Mouse (Mus musculus) heart, adult 2 months (tissue): Measurements from ENCODE around the gene Hist1h3b. TPM values are rescaled to one million over a fixed set of nuclear protein-coding genes. Genes with fewer than 3 reads are reported as not detected.

ENCODE experiments used
- DNase-seq, 2 experiments: peaks; one replicate each; pipeline ENCODE4 v3.0.0; 2021
- H3K27ac ChIP-seq: fragments of 200-600 bp; 2 replicates; pipeline ENCODE4 v1.8.1; 2022
- H3K27me3 ChIP-seq: fragments of 200-500 bp; 2 replicates; pipeline ENCODE4 v1.6.1; 2012; ENCODE audit warnings: mild to moderate bottlenecking, low read length, inconsistent platforms, mixed read lengths; ENCODE audit not compliant: control insufficient read depth, insufficient read depth
- H3K36me3 ChIP-seq: fragments of 200-500 bp; 2 replicates; pipeline ENCODE4 v1.6.1; 2012; ENCODE audit warnings: low read length, inconsistent platforms; ENCODE audit not compliant: control insufficient read depth, insufficient read depth
- H3K4me1 ChIP-seq: fragments of 200-500 bp; 2 replicates; pipeline ENCODE4 v1.6.1; 2011; ENCODE audit warnings: low read length; ENCODE audit not compliant: control insufficient read depth, insufficient read depth
- H3K4me3 ChIP-seq: fragments of 200-600 bp; 2 replicates; pipeline ENCODE4 v1.8.1; 2022
- H3K79me2 ChIP-seq: fragments of 200-500 bp; replicated peaks from 2 replicates; pipeline ENCODE4 v1.6.1; 2012; ENCODE audit warnings: mild to moderate bottlenecking, inconsistent platforms, low read length, moderate library complexity, mixed read lengths; ENCODE audit not compliant: control insufficient read depth, insufficient read depth
- H3K9ac ChIP-seq: fragments of 200-500 bp; 2 replicates; pipeline ENCODE4 v1.6.1; 2012; ENCODE audit warnings: low read depth, mild to moderate bottlenecking, control low read depth, inconsistent platforms, low read length, mixed read lengths
- CTCF ChIP-seq: fragments of 200-600 bp; IDR thresholded peaks from 2 replicates; pipeline ENCODE4 v1.8.1; 2022; ENCODE audit warnings: antibody characterized with exemption, mild to moderate bottlenecking, moderate library complexity
- EP300 ChIP-seq: fragments of 200-500 bp; IDR thresholded peaks from 2 replicates; pipeline ENCODE4 v1.6.1; 2011; ENCODE audit warnings: low read depth, low read length, control low read depth; ENCODE audit not compliant: insufficient read depth
- POLR2A ChIP-seq: fragments of 200-500 bp; IDR thresholded peaks from 2 replicates; pipeline ENCODE4 v1.6.1; 2011; ENCODE audit warnings: mild to moderate bottlenecking, low read depth, low read length, control low read depth; ENCODE audit not compliant: insufficient read depth
- WGBS: fragments of 180-500 bp; shearing (Covaris S2); methylation state at CpG from one replicate; pipeline ENCODE4 v1.1.7; 2018; 5-methylcytosine and 5-hydroxymethylcytosine counted together
- intact Hi-C: fragments of 180-260 bp; cut with DNase I; formaldehyde crosslinking; loops from one replicate; pipeline ENCODE4 v1.15.1; 2025
- polyA plus RNA-seq: library from polyadenylated mRNA; depleted of rRNA; stranded (reverse); fragments of >200 nt; gene quantifications from 2 replicates; pipeline ENCODE4 v1.2.3, GENCODE M21; 2012
- total RNA-seq, 2 experiments: library from RNA; stranded (reverse); gene quantifications; 2 replicates each; pipeline ENCODE4 v1.2.3; 2021

Gene Hist1h3b
- total and polyA plus RNA-seq, 3 experiments, result 1.7 to 8.0 (median 6.4) TPM

DNA sequence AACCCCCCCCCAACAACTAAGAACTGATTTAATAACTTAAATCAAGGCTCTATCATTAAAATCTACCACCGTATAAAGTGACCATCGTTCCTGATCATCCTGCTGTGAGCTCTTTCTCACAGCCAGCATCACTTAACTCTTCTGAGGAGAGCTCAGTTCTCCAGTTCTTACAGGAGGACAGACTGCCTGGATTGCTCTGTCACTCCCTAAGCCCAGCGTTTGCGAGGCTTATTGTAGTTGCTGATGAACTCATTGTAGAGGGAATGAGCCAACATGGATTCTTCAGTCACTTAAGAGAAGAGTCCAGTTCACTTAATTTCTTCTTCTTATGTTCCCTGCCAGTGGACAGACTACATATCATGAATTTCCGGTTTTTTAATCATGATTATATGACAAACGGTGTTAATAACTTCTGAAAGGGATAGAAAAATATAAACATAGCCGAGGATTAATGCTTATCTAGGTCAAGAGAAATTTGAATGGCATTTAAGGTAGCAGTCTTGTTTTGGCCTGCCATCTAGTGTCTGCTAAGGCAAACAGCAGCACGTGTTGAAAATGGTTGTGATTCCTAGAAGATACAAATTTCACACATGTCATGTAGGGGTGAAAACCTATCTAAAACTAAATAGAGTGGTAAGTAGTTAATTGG, 19.8 kb upstream of the Hist1h3b start:
- no peak for TF ChIP-seq POLR2A
- peak; percentile 94 for TF ChIP-seq CTCF
- Histone ChIP-seq H3K27me3 (no peaks in the 10 kb centered on the region), H3K4me3 (no peak overlapping the region), H3K36me3 (no peaks in the 10 kb centered on the region), H3K79me2 (no peaks in the 10 kb centered on the region), H3K9ac (no peak overlapping the region), H3K27ac (no peak overlapping the region), H3K4me1 (peaks cover 5% of the 10 kb centered on the region)
- WGBS, result 20% methylated on average over 8 of the region's 8 CpGs
- intact Hi-C loops, result loop anchor here (1.0 to 10.0 kb wide), 2 partner anchors 31 to 1977 kb away; partner anchors contain the start of genes Hist1h2ak, Hist1h2bn and Hist1h4k
- DNase-seq, result no peak

DNA sequence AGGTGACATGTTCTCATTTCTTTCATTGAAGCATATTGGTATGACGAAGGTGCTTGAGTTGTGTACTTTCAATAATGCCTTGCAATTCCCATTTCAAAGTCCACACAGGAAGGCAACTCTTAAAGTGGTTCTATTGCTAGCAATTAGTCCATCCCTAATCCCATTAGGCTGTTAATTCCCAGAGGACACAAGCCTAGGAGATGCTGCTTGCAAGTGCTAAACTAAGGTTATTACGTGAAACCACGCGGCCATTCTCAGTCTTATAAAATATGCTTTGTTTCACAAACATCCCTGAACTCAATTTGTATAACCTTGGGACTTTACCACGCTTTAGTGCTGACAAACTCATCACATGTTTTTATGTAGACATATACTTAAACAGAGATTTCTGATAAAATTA, 15.0 kb upstream of the Hist1h3b start:
- Histone ChIP-seq H3K9ac (no peak overlapping the region), H3K27me3 (no peaks in the 10 kb centered on the region), H3K4me3 (no peak overlapping the region), H3K4me1 (peaks cover 3% of the 10 kb centered on the region), H3K36me3 (peaks cover 13% of the 10 kb centered on the region), H3K79me2 (no peaks in the 10 kb centered on the region), H3K27ac (no peak overlapping the region)
- TF ChIP-seq POLR2A (no peak), CTCF (no peak), EP300 (no peak)
- intact Hi-C loops, result loop anchor here (10.0 kb wide), 1 partner anchor 1982 kb away; the partner anchor contains the start of genes Hist1h2ak, Hist1h2bn and Hist1h4k
- DNase-seq, result no peak
- 89% methylated on average over 5 of the region's 5 CpGs for WGBS

DNA sequence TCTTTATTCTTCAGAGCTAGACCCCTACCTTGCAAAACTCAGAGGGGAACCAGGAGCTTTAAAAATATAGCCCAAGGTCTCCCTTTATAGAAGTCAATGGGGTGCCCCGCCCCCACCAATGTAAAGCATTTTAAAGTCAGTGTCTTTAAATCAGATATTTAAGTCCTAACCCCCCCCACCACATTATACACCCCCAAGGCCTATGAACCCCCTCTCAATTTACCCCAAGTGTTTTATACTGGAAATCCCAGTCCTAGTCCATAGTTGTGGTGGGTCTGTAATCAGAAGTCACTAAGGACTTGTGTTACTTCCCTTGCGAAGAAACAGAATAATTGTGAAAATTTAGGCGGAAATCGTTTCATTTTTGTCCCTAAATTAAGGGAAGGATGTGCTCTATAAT, 14.0 kb upstream of the Hist1h3b start:
- Histone ChIP-seq H3K9ac (peak overlapping the region; percentile 71; the same call in 1 of the 2 replicates), H3K4me1 (peaks cover 1% of the 10 kb centered on the region; the same call in 1 of the 2 replicates), H3K36me3 (peaks cover 17% of the 10 kb centered on the region), H3K4me3 (peak overlapping the region; percentile 89), H3K79me2 (no peaks in the 10 kb centered on the region), H3K27me3 (no peaks in the 10 kb centered on the region), H3K27ac (peak overlapping the region; percentile 96)
- DNase-seq, result no peak
- no peak for TF ChIP-seq POLR2A
- TF ChIP-seq EP300, result no peak
- TF ChIP-seq CTCF, result no peak
- WGBS, result 27% methylated on average over 4 of the region's 4 CpGs
- intact Hi-C loops, result loop anchor here (10.0 kb wide), 1 partner anchor 1983 kb away; the partner anchor contains the start of genes Hist1h2ak, Hist1h2bn and Hist1h4k

DNA sequence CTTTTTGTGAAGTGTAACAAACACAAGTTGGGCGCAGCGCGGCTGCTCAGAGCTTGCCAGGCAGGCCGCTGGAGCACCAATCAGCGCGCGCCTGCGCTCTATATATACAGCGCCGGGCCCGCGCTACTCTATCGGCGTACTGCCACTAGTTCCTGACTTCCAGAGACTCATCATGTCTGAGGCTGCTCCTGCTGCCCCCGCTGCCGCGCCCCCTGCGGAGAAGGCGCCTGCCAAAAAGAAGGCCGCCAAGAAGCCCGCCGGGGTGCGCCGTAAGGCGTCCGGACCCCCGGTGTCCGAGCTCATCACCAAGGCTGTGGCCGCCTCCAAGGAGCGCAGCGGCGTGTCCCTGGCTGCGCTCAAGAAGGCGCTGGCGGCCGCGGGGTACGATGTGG, 13.4 kb upstream of the Hist1h3b start, which contains the start of gene Hist1h1c:
Gene Hist1h1c (plus strand): TSS at position 132 of the 392 bp plus-strand sequence.
- H3K9ac ChIP-seq, result peak within 1 kb of the TSS; percentile 71
- peak; percentile 15; the same call in 1 of the 2 replicates for TF ChIP-seq CTCF
- peak; percentile 61; the same call in 1 of the 2 replicates for TF ChIP-seq EP300
- TF ChIP-seq POLR2A, result peak; percentile 98
- peak within 1 kb of the TSS; percentile 96 for H3K27ac ChIP-seq
- peaks cover 18% of the 10 kb centered on the region for H3K36me3 ChIP-seq
- H3K4me1 ChIP-seq, result peaks cover 1% of the 10 kb centered on the region; the same call in 1 of the 2 replicates
- H3K79me2 ChIP-seq, result no peaks in the 10 kb centered on the region
- no peaks in the 10 kb centered on the region for H3K27me3 ChIP-seq
- WGBS, result under 1% methylated on average over 38 of the region's 38 CpGs
- H3K4me3 ChIP-seq, result peak within 1 kb of the TSS; percentile 89
- DNase-seq, result peak; percentile 92 to 94
- intact Hi-C loops, result loop anchor here (1.0 to 10.0 kb wide), 2 partner anchors 40 to 1984 kb away; partner anchors contain the start of genes Hist1h2ak, Hist1h2bn, Hist1h4c and Hist1h4k

DNA sequence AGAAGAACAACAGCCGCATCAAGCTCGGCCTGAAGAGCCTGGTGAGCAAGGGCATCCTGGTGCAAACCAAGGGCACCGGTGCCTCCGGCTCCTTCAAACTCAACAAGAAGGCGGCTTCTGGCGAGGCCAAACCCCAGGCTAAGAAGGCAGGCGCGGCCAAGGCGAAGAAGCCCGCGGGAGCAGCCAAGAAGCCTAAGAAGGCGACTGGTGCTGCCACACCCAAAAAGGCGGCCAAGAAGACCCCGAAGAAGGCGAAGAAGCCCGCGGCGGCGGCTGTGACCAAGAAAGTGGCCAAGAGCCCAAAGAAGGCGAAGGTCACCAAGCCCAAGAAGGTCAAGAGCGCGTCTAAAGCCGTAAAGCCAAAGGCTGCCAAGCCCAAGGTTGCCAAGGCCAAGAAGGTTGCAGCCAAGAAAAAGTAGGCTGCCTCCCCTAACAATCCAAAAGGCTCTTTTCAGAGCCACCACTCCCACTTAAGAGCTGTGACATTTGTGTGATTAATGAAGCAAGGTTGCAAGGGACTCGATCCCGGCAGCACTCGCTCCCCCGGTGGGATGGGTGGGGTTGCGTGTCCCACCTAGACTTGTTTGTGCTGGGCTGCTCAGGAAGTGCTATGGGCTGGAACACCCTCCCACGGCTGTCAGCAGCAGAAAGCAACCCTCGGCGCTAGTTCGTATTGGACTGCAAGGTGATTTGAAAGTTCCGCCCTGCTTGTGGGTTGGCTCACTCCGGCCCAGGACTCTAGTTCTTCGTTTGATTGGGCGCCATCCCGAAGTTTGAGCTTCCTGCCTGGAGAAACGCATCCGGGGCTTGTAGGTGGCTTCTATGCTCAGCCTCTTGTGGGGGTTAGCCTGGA, 12.8 kb upstream of the Hist1h3b start:
- H3K36me3 ChIP-seq, result peaks cover 18% of the 10 kb centered on the region
- H3K4me1 ChIP-seq, result peaks cover 1% of the 10 kb centered on the region; the same call in 1 of the 2 replicates
- H3K27me3 ChIP-seq, result no peaks in the 10 kb centered on the region
- peak; percentile 90 to 97 for DNase-seq
- peak overlapping the region; percentile 96 for H3K27ac ChIP-seq
- peak overlapping the region; percentile 89 for H3K4me3 ChIP-seq
- TF ChIP-seq EP300, result peak; percentile 77; the same call in 1 of the 2 replicates
- TF ChIP-seq POLR2A, result peak; percentile 92
- 0 out of 2 replicates have a peak, but pooled peaks have one; percentile 15 for TF ChIP-seq CTCF
- no peaks in the 10 kb centered on the region for H3K79me2 ChIP-seq
- under 1% methylated on average over 39 of the region's 39 CpGs for WGBS
- intact Hi-C loops, result loop anchor here (1.0 to 10.0 kb wide), 2 partner anchors 41 to 1984 kb away; partner anchors contain the start of genes Hist1h2ak, Hist1h2bn, Hist1h4c and Hist1h4k
- peak overlapping the region; percentile 85 for H3K9ac ChIP-seq
